Mouse (Mus musculus): ENCODE measurements around the gene Slx4. TPM values are rescaled to one million over a fixed set of nuclear protein-coding genes. Genes with fewer than 3 reads are reported as not detected.

Slx4 gene
- polyA plus RNA-seq, 1 experiment = 16.1 TPM

- no peaks in the 10 kb centered on the region for H3K79me2 ChIP-seq (ENCODE audit: control insufficient read depth, insufficient read depth)
- no peak overlapping the region for H3K4me3 ChIP-seq (ENCODE audit: insufficient read depth, poor library complexity, severe bottlenecking)
- no peak overlapping the region for H3ac ChIP-seq (ENCODE audit: control insufficient read depth, insufficient read length, low read depth)
- no peaks in the 10 kb centered on the region for H3K27me3 ChIP-seq (ENCODE audit: control insufficient read depth, insufficient read depth, insufficient read length)
- no peaks in the 10 kb centered on the region for H3K79me3 ChIP-seq (ENCODE audit: low read depth)
- H3K36me3 ChIP-seq (ENCODE audit: control insufficient read depth, insufficient read depth) = peaks cover 65% of the 10 kb centered on the region
- no peak for TF ChIP-seq MYOG (IDR thresholded peaks at IDR 0.05; ENCODE audit: control insufficient read depth, extremely low read depth, insufficient read length)
- no peak for TF ChIP-seq MAX (IDR thresholded peaks at IDR 0.05)
- TF ChIP-seq CEBPB (IDR thresholded peaks at IDR 0.05; ENCODE audit: low read depth) = no peak
- no peak for TF ChIP-seq MYOD1 (IDR thresholded peaks at IDR 0.05; ENCODE audit: control insufficient read depth, insufficient read length, low read depth)
- no peak for TF ChIP-seq FOSL1 (IDR thresholded peaks at IDR 0.05; ENCODE audit: insufficient read depth, low read length, poor library complexity, severe bottlenecking)
- TF ChIP-seq CTCF (IDR thresholded peaks at IDR 0.05; ENCODE audit: control insufficient read depth, insufficient read depth, insufficient read length) = no peak
- TF ChIP-seq USF1 (IDR thresholded peaks at IDR 0.05; ENCODE audit: low read depth) = no peak
These were observed 36.6 kb upstream of the Slx4 start for GRCm38 (mm10) chr16:4040206-4040605.

GRCm38 (mm10) chr16:4037690-4038089 is 34.1 kb upstream of the Slx4 start:
- Histone ChIP-seq H3K27me3 (ENCODE audit: control insufficient read depth, insufficient read depth, insufficient read length) (no peaks in the 10 kb centered on the region), H3ac (ENCODE audit: control insufficient read depth, insufficient read length, low read depth) (no peak overlapping the region), H3K79me3 (ENCODE audit: low read depth) (no peaks in the 10 kb centered on the region), H3K36me3 (ENCODE audit: control insufficient read depth, insufficient read depth) (peaks cover 57% of the 10 kb centered on the region), H3K79me2 (ENCODE audit: control insufficient read depth, insufficient read depth) (no peaks in the 10 kb centered on the region), H3K4me3 (ENCODE audit: insufficient read depth, poor library complexity, severe bottlenecking) (no peak overlapping the region)
- TF ChIP-seq CTCF (IDR thresholded peaks at IDR 0.05; ENCODE audit: control insufficient read depth, insufficient read depth, insufficient read length) (no peak), MAX (IDR thresholded peaks at IDR 0.05) (no peak), CEBPB (IDR thresholded peaks at IDR 0.05; ENCODE audit: low read depth) (no peak), USF1 (IDR thresholded peaks at IDR 0.05; ENCODE audit: low read depth) (no peak), MYOD1 (IDR thresholded peaks at IDR 0.05; ENCODE audit: control insufficient read depth, insufficient read length, low read depth) (no peak), MYOG (IDR thresholded peaks at IDR 0.05; ENCODE audit: control insufficient read depth, extremely low read depth, insufficient read length) (no peak), FOSL1 (IDR thresholded peaks at IDR 0.05; ENCODE audit: insufficient read depth, low read length, poor library complexity, severe bottlenecking) (no peak)

GRCm38 (mm10) chr16:4036807-4037206 is 33.2 kb upstream of the Slx4 start, which contains the start of gene Dnase1:
Gene Dnase1 (plus strand): TSS chr16:4036942.
- H3K79me3 ChIP-seq (ENCODE audit: low read depth) = no peaks in the 10 kb centered on the region
- H3K36me3 ChIP-seq (ENCODE audit: control insufficient read depth, insufficient read depth) = peaks cover 49% of the 10 kb centered on the region
- H3K4me3 ChIP-seq (ENCODE audit: insufficient read depth, poor library complexity, severe bottlenecking) = no peak within 1 kb of the TSS
- H3K79me2 ChIP-seq (ENCODE audit: control insufficient read depth, insufficient read depth) = no peaks in the 10 kb centered on the region
- no peak within 1 kb of the TSS for H3ac ChIP-seq (ENCODE audit: control insufficient read depth, insufficient read length, low read depth)
- TF ChIP-seq MYOG (IDR thresholded peaks at IDR 0.05; ENCODE audit: control insufficient read depth, extremely low read depth, insufficient read length) (no peak), MAX (IDR thresholded peaks at IDR 0.05) (no peak), USF1 (IDR thresholded peaks at IDR 0.05; ENCODE audit: low read depth) (no peak), CEBPB (IDR thresholded peaks at IDR 0.05; ENCODE audit: low read depth) (no peak), FOSL1 (IDR thresholded peaks at IDR 0.05; ENCODE audit: insufficient read depth, low read length, poor library complexity, severe bottlenecking) (no peak), MYOD1 (IDR thresholded peaks at IDR 0.05; ENCODE audit: control insufficient read depth, insufficient read length, low read depth) (no peak), CTCF (IDR thresholded peaks at IDR 0.05; ENCODE audit: control insufficient read depth, insufficient read depth, insufficient read length) (no peak)
- H3K27me3 ChIP-seq (ENCODE audit: control insufficient read depth, insufficient read depth, insufficient read length) = no peaks in the 10 kb centered on the region

GRCm38 (mm10) chr16:4035575-4035974 is 32.0 kb upstream of the Slx4 start:
- H3K79me3 ChIP-seq (ENCODE audit: low read depth) = no peaks in the 10 kb centered on the region
- no peak for TF ChIP-seq CEBPB (IDR thresholded peaks at IDR 0.05; ENCODE audit: low read depth)
- no peak for TF ChIP-seq MYOG (IDR thresholded peaks at IDR 0.05; ENCODE audit: control insufficient read depth, extremely low read depth, insufficient read length)
- TF ChIP-seq USF1 (IDR thresholded peaks at IDR 0.05; ENCODE audit: low read depth) = no peak
- TF ChIP-seq MAX (IDR thresholded peaks at IDR 0.05) = no peak
- TF ChIP-seq CTCF (IDR thresholded peaks at IDR 0.05; ENCODE audit: control insufficient read depth, insufficient read depth, insufficient read length) = no peak
- TF ChIP-seq MYOD1 (IDR thresholded peaks at IDR 0.05; ENCODE audit: control insufficient read depth, insufficient read length, low read depth) = no peak
- TF ChIP-seq FOSL1 (IDR thresholded peaks at IDR 0.05; ENCODE audit: insufficient read depth, low read length, poor library complexity, severe bottlenecking) = no peak
- no peaks in the 10 kb centered on the region for H3K79me2 ChIP-seq (ENCODE audit: control insufficient read depth, insufficient read depth)
- no peak overlapping the region for H3ac ChIP-seq (ENCODE audit: control insufficient read depth, insufficient read length, low read depth)
- no peaks in the 10 kb centered on the region for H3K27me3 ChIP-seq (ENCODE audit: control insufficient read depth, insufficient read depth, insufficient read length)
- H3K4me3 ChIP-seq (ENCODE audit: insufficient read depth, poor library complexity, severe bottlenecking) = no peak overlapping the region
- peaks cover 39% of the 10 kb centered on the region for H3K36me3 ChIP-seq (ENCODE audit: control insufficient read depth, insufficient read depth)

- Histone ChIP-seq H3ac (ENCODE audit: control insufficient read depth, insufficient read length, low read depth) (no peak overlapping the region), H3K4me3 (ENCODE audit: insufficient read depth, poor library complexity, severe bottlenecking) (no peak overlapping the region), H3K27me3 (ENCODE audit: control insufficient read depth, insufficient read depth, insufficient read length) (no peaks in the 10 kb centered on the region), H3K36me3 (ENCODE audit: control insufficient read depth, insufficient read depth) (peaks cover 32% of the 10 kb centered on the region), H3K79me2 (ENCODE audit: control insufficient read depth, insufficient read depth) (no peaks in the 10 kb centered on the region), H3K79me3 (ENCODE audit: low read depth) (no peaks in the 10 kb centered on the region)
- TF ChIP-seq MYOG (IDR thresholded peaks at IDR 0.05; ENCODE audit: control insufficient read depth, extremely low read depth, insufficient read length) = no peak
- TF ChIP-seq USF1 (IDR thresholded peaks at IDR 0.05; ENCODE audit: low read depth) = no peak
- TF ChIP-seq MAX (IDR thresholded peaks at IDR 0.05) = no peak
- no peak for TF ChIP-seq FOSL1 (IDR thresholded peaks at IDR 0.05; ENCODE audit: insufficient read depth, low read length, poor library complexity, severe bottlenecking)
These were observed 30.9 kb upstream of the Slx4 start for GRCm38 (mm10) chr16:4034476-4034875.

- no peak overlapping the region for H3ac ChIP-seq (ENCODE audit: control insufficient read depth, insufficient read length, low read depth)
- H3K36me3 ChIP-seq (ENCODE audit: control insufficient read depth, insufficient read depth) = peaks cover 27% of the 10 kb centered on the region
- no peaks in the 10 kb centered on the region for H3K79me3 ChIP-seq (ENCODE audit: low read depth)
- H3K27me3 ChIP-seq (ENCODE audit: control insufficient read depth, insufficient read depth, insufficient read length) = no peaks in the 10 kb centered on the region
- no peak for TF ChIP-seq MYOD1 (IDR thresholded peaks at IDR 0.05; ENCODE audit: control insufficient read depth, insufficient read length, low read depth)
- TF ChIP-seq MAX (IDR thresholded peaks at IDR 0.05) = no peak
- no peak for TF ChIP-seq MYOG (IDR thresholded peaks at IDR 0.05; ENCODE audit: control insufficient read depth, extremely low read depth, insufficient read length)
- TF ChIP-seq CEBPB (IDR thresholded peaks at IDR 0.05; ENCODE audit: low read depth) = no peak
- TF ChIP-seq USF1 (IDR thresholded peaks at IDR 0.05; ENCODE audit: low read depth) = no peak
- TF ChIP-seq FOSL1 (IDR thresholded peaks at IDR 0.05; ENCODE audit: insufficient read depth, low read length, poor library complexity, severe bottlenecking) = no peak
- no peak for TF ChIP-seq CTCF (IDR thresholded peaks at IDR 0.05; ENCODE audit: control insufficient read depth, insufficient read depth, insufficient read length)
- H3K79me2 ChIP-seq (ENCODE audit: control insufficient read depth, insufficient read depth) = no peaks in the 10 kb centered on the region
- no peak overlapping the region for H3K4me3 ChIP-seq (ENCODE audit: insufficient read depth, poor library complexity, severe bottlenecking)
These were observed 30.4 kb upstream of the Slx4 start for GRCm38 (mm10) chr16:4033971-4034370.

Measured in C2C12 (cell line).